Mouse (Mus musculus) midbrain, embryonic 14.5 days (tissue): Measurements from ENCODE around the gene Tmem192. TPM values are rescaled to one million over a fixed set of nuclear protein-coding genes. Genes with fewer than 3 reads are reported as not detected.

Source experiments
- ATAC-seq: fragments of 200-750 bp; cut with Nextera tagmentation; 2 replicates; pipeline ENCODE4 v1.8.0; 2017; ENCODE audit warnings: moderate number of reproducible peaks, moderate library complexity; ENCODE audit not compliant: low FRiP score, low TSS enrichment
- DNase-seq: peaks from one replicate; pipeline ENCODE4 v3.0.0-alpha.2; 2015
- H3K27ac ChIP-seq: fragments of 300-500 bp; sonication (generic); replicated peaks from 2 replicates; pipeline ENCODE4 v1.5.1; 2014; ENCODE audit warnings: mild to moderate bottlenecking, low read depth, low read length, moderate library complexity
- H3K27me3 ChIP-seq: fragments of 300-500 bp; sonication (generic); 2 replicates; pipeline ENCODE4 v1.6.1; 2014; ENCODE audit warnings: low read length, control low read depth, mixed read lengths; ENCODE audit not compliant: control insufficient read depth, insufficient read depth
- H3K36me3 ChIP-seq: fragments of 300-500 bp; sonication (generic); 2 replicates; pipeline ENCODE4 v1.6.1; 2014; ENCODE audit warnings: low read length, control low read depth; ENCODE audit not compliant: control insufficient read depth, insufficient read depth
- H3K4me1 ChIP-seq: fragments of 300-500 bp; sonication (generic); 2 replicates; pipeline ENCODE4 v1.6.1; 2014; ENCODE audit warnings: mild to moderate bottlenecking, antibody characterized with exemption, low read length, control low read depth; ENCODE audit not compliant: control insufficient read depth, insufficient read depth
- H3K4me2 ChIP-seq: fragments of 300-500 bp; sonication (generic); 2 replicates; pipeline ENCODE4 v1.6.1; 2014; ENCODE audit warnings: mild to moderate bottlenecking, low read length, moderate library complexity
- H3K4me3 ChIP-seq: fragments of 300-500 bp; sonication (generic); replicated peaks from 2 replicates; pipeline ENCODE4 v1.5.1; 2014; ENCODE audit warnings: low read depth, low read length
- H3K9ac ChIP-seq: fragments of 300-500 bp; sonication (generic); replicated peaks from 2 replicates; pipeline ENCODE4 v1.6.1; 2014; ENCODE audit warnings: mild to moderate bottlenecking, low read length, moderate library complexity
- H3K9me3 ChIP-seq: fragments of 300-500 bp; sonication (generic); 2 replicates; pipeline ENCODE4 v1.6.1; 2016; ENCODE audit warnings: low read length, control low read depth, mixed read lengths; ENCODE audit not compliant: control insufficient read depth
- WGBS: fragments of 180-500 bp; shearing (Covaris S2); extraction: QIAGEN DNeasy Blood & Tissue Kit; methylation state at CpG from one replicate; pipeline ENCODE4 v1.1.7; 2014; 5-methylcytosine and 5-hydroxymethylcytosine counted together
- polyA plus RNA-seq: library from polyadenylated mRNA; unstranded; fragments of >200 nt; fragmentation: Nextera tagmentation; extraction: Ambion mirVana; gene quantifications from 2 replicates; pipeline ENCODE4 v1.2.1, GENCODE M21; 2014

Tmem192 gene
- polyA plus RNA-seq, 1 experiment from 2014 or later, result 28.2 TPM

DNA sequence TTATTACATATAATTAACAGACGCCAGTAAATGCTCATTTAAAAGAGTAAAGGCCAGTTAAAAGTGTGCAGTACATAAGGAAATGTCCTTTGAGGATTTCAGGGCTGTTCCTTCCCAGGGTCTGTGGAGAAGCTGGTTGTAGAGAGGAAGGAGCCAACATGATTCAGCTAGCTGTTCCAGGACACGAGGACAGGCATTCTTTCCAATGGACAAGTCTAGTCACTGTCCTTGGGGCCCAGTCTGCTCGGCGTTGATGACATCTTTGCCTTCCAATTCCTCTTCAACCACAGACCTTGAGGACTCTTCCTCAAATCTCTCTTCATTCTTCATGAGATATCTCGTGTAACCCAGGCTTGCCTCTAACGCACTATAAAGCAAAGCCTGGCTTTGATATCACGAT lies 1.4 kb upstream of the Tmem192 start:
- WGBS, result 80% methylated on average over 7 of the region's 7 CpGs
- Histone ChIP-seq H3K9me3 (no peaks in the 10 kb centered on the region), H3K4me2 (no peak overlapping the region)

DNA sequence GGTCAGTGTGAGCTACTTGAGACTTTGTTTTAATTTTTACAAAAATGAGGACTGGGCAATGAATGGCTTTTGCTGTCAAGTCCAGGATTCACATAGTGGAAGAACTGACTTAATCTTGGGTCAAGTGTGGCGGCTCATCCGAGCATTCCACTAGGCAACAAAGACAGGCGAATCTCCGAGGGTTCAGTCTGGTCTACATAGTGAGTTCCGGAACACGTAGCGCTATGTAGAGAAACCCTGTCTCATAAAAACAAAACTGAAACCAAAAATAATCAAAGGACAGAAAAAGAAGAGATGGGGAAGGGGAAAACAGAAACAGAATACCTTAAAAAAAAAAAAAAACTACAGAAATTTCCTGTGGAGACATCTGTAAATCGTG lies 555 bp upstream of the Tmem192 start:
- Histone ChIP-seq H3K9ac (no peak overlapping the region), H3K36me3 (no peaks in the 10 kb centered on the region), H3K4me1 (peaks cover 7% of the 10 kb centered on the region; the same call in 1 of the 2 replicates), H3K4me3 (0 out of 2 replicates have a peak overlapping the region, but pooled peaks have one; percentile 75), H3K9me3 (no peaks in the 10 kb centered on the region), H3K27ac (no peak overlapping the region), H3K27me3 (no peaks in the 10 kb centered on the region), H3K4me2 (peak overlapping the region; percentile 60)
- 48% methylated on average over 8 of the region's 8 CpGs for WGBS
- DNase-seq, result no peak
- no peak for ATAC-seq

More for the DNA sequence above, 1.4 kb upstream of the Tmem192 start:
- Histone ChIP-seq H3K9ac (no peak overlapping the region), H3K36me3 (no peaks in the 10 kb centered on the region), H3K4me3 (no peak overlapping the region), H3K4me1 (peaks cover 7% of the 10 kb centered on the region; the same call in 1 of the 2 replicates), H3K27ac (no peak overlapping the region), H3K27me3 (no peaks in the 10 kb centered on the region)
- no peak for DNase-seq
- no peak for ATAC-seq

- Histone ChIP-seq H3K27me3 (no peaks in the 10 kb centered on the region), H3K27ac (peak overlapping the region; percentile 80), H3K4me2 (peak overlapping the region; percentile 60), H3K9ac (peak overlapping the region; percentile 60), H3K36me3 (no peaks in the 10 kb centered on the region), H3K9me3 (no peaks in the 10 kb centered on the region), H3K4me1 (peaks cover 4% of the 10 kb centered on the region; the same call in 1 of the 2 replicates), H3K4me3 (peak overlapping the region; percentile 75)
- WGBS, result 10% methylated on average over 10 of the region's 10 CpGs
- ATAC-seq (no peak; the same call in 1 of the 2 replicates), DNase-seq (no peak)
These were observed 681 bp downstream of the Tmem192 start for GRCm38 (mm10) chr8:64947698-64948034.

GRCm38 (mm10) chr8:64948371-64948770 lies 1.4 kb downstream of the Tmem192 start:
- Histone ChIP-seq H3K27ac (no peak overlapping the region), H3K36me3 (no peaks in the 10 kb centered on the region), H3K9ac (no peak overlapping the region), H3K27me3 (no peaks in the 10 kb centered on the region), H3K4me3 (no peak overlapping the region), H3K4me1 (no peaks in the 10 kb centered on the region; the same call in 1 of the 2 replicates), H3K4me2 (peak overlapping the region; percentile 60), H3K9me3 (no peaks in the 10 kb centered on the region)
- no peak for DNase-seq
- 90% methylated on average over 1 of the region's 1 CpGs for WGBS
- no peak for ATAC-seq

GRCm38 (mm10) chr8:64952101-64952500 lies 5.1 kb downstream of the Tmem192 start:
- H3K27me3 ChIP-seq, result no peaks in the 10 kb centered on the region
- WGBS, result 84% methylated on average over 6 of the region's 6 CpGs
- no peaks in the 10 kb centered on the region for H3K36me3 ChIP-seq
- no peaks in the 10 kb centered on the region; the same call in 1 of the 2 replicates for H3K4me1 ChIP-seq
- no peak overlapping the region for H3K27ac ChIP-seq
- ATAC-seq (no peak), DNase-seq (no peak)
- H3K9me3 ChIP-seq, result no peaks in the 10 kb centered on the region
- H3K4me3 ChIP-seq, result no peak overlapping the region
- H3K4me2 ChIP-seq, result no peak overlapping the region
- no peak overlapping the region for H3K9ac ChIP-seq

- Histone ChIP-seq H3K9me3 (no peaks in the 10 kb centered on the region), H3K27me3 (no peaks in the 10 kb centered on the region), H3K27ac (no peak overlapping the region), H3K4me2 (no peak overlapping the region), H3K4me3 (no peak overlapping the region), H3K4me1 (no peaks in the 10 kb centered on the region), H3K9ac (no peak overlapping the region), H3K36me3 (peaks cover 14% of the 10 kb centered on the region; the same call in 1 of the 2 replicates)
- WGBS, result 90% methylated on average over 9 of the region's 9 CpGs
- DNase-seq (no peak), ATAC-seq (no peak)
These were observed 12.0 kb downstream of the Tmem192 start for GRCm38 (mm10) chr8:64959025-64959424.

- Histone ChIP-seq H3K4me2 (no peak overlapping the region), H3K9me3 (no peaks in the 10 kb centered on the region)
These were observed 15.9 kb downstream of the Tmem192 start for GRCm38 (mm10) chr8:64962836-64963235.

DNA sequence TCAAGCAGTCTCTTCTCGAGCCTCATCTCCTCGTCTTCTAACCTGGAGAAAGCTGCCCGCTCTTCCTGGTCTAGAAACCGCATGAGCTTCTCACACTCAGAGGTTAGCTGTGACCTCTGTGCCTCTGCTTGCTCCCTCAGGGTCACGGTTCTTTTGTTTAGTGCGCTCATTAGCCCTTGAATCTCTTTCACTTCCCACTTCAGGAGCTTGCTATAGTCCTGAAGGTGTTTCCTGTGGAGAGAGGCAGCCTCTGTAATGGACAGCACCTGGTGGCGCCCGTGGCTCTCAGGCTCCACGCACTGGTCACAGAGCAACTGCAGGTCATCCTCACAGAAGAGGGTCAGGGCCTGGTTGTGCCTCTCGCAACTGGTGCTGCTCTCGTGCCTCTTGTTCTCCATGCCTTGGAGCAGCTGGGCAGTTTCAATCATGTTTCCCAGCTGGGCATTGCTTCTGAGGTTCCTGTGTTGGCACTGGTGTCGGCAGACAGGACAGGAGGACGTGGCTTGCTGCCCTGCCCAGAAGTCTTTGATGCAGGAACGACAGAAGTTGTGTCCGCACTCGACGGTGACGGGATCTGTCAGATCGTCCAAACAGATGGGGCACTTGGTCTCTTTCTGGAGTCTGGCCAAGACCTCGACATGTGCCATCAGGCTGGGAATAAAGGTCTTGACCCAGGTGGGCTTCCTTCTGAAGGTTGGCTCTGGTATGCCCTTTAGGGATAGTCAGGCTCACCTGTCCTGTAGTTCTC lies 36.3 kb downstream of the Tmem192 start:
- no peak overlapping the region for H3K4me3 ChIP-seq
- no peaks in the 10 kb centered on the region for H3K4me1 ChIP-seq
- H3K9ac ChIP-seq, result no peak overlapping the region
- ATAC-seq (no peak), DNase-seq (no peak)
- H3K4me2 ChIP-seq, result no peak overlapping the region
- H3K9me3 ChIP-seq, result no peaks in the 10 kb centered on the region
- WGBS, result 78% methylated on average over 20 of the region's 20 CpGs
- H3K27ac ChIP-seq, result no peak overlapping the region
- H3K27me3 ChIP-seq, result no peaks in the 10 kb centered on the region
- H3K36me3 ChIP-seq, result no peaks in the 10 kb centered on the region

More at GRCm38 (mm10) chr8:64962836-64963235, 15.9 kb downstream of the Tmem192 start:
- Histone ChIP-seq H3K9ac (no peak overlapping the region), H3K27ac (no peak overlapping the region), H3K4me1 (no peaks in the 10 kb centered on the region), H3K36me3 (peaks cover 17% of the 10 kb centered on the region; the same call in 1 of the 2 replicates), H3K27me3 (no peaks in the 10 kb centered on the region), H3K4me3 (no peak overlapping the region)
- DNase-seq (peak; percentile 8), ATAC-seq (no peak)

DNA sequence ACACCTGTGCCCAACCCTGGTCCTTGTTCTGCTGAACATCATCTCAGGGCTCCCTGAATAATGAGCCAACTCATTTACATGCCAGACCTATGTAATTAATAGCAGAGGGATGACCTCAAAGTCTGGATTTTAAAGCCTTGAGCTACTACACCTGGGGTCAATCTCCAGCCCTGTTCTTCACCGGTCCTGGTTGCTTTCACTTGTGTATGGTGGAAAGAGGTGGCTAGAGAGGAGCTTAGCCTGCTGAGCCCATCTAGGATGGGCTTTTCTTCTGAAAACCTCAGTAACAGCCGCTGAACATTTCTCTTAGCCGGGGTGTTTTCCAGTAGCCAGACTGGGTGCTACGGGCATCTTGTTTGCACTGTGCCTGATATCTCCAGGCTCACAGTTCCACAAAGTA lies 40.7 kb downstream of the Tmem192 start, which contains the start of gene Trim75:
Gene Trim75, minus strand, starts transcription at position 101 of the 400 bp plus-strand sequence.
- H3K27ac ChIP-seq, result no peak within 1 kb of the TSS
- no peak within 1 kb of the TSS for H3K4me2 ChIP-seq
- no peaks in the 10 kb centered on the region for H3K9me3 ChIP-seq
- DNase-seq (no peak), ATAC-seq (no peak)
- H3K4me3 ChIP-seq, result no peak within 1 kb of the TSS
- no peak within 1 kb of the TSS for H3K9ac ChIP-seq
- no peaks in the 10 kb centered on the region for H3K4me1 ChIP-seq
- H3K36me3 ChIP-seq, result no peaks in the 10 kb centered on the region
- WGBS, result 91% methylated on average over 4 of the region's 4 CpGs
- H3K27me3 ChIP-seq, result no peaks in the 10 kb centered on the region
